Mouse (Mus musculus) hindbrain, postnatal 0 days (tissue): ENCODE measurements around the gene Ccl9. TPM values are rescaled to one million over a fixed set of nuclear protein-coding genes. Genes with fewer than 3 reads are reported as not detected.
A peak's percentile ranks its signal among the peaks of the same experiment; 100 is the strongest.

Experiments
- ATAC-seq: fragments of 200-750 bp; cut with Nextera tagmentation; 2 replicates; pipeline ENCODE4 v1.8.0; 2017; ENCODE audit warnings: mild to moderate bottlenecking, moderate TSS enrichment, moderate library complexity
- DNase-seq: peaks from one replicate; pipeline ENCODE4 v3.0.0-alpha.2; 2015; ENCODE audit warnings: low spot score
- H3K27ac ChIP-seq: fragments of 300-500 bp; sonication (generic); 2 replicates; pipeline ENCODE4 v1.5.1; 2014; ENCODE audit warnings: mild to moderate bottlenecking
- H3K27me3 ChIP-seq: fragments of 300-500 bp; sonication (generic); 2 replicates; pipeline ENCODE4 v1.6.1; 2014; ENCODE audit warnings: low read length, mixed read lengths; ENCODE audit not compliant: insufficient read depth
- H3K36me3 ChIP-seq: fragments of 300-500 bp; sonication (generic); 2 replicates; pipeline ENCODE4 v1.6.1; 2014; ENCODE audit warnings: low read length, mixed read lengths; ENCODE audit not compliant: insufficient read depth
- H3K4me1 ChIP-seq: fragments of 300-500 bp; sonication (generic); 2 replicates; pipeline ENCODE4 v1.6.1; 2014; ENCODE audit warnings: antibody characterized with exemption, low read length, mixed read lengths; ENCODE audit not compliant: insufficient read depth
- H3K4me2 ChIP-seq: fragments of 300-500 bp; sonication (generic); 2 replicates; pipeline ENCODE4 v1.6.1; 2014; ENCODE audit warnings: low read depth, mild to moderate bottlenecking, low read length, moderate library complexity, mixed read lengths
- H3K4me3 ChIP-seq: fragments of 300-500 bp; sonication (generic); 2 replicates; pipeline ENCODE4 v1.5.1; 2014; ENCODE audit warnings: low read length
- H3K9ac ChIP-seq: fragments of 300-500 bp; sonication (generic); replicated peaks from 2 replicates; pipeline ENCODE4 v1.6.1; 2014; ENCODE audit warnings: mild to moderate bottlenecking, low read length, moderate library complexity, mixed read lengths
- H3K9me3 ChIP-seq: fragments of 300-500 bp; sonication (generic); 2 replicates; pipeline ENCODE4 v1.6.1; 2016; ENCODE audit warnings: low read length, mixed read lengths
- CTCF ChIP-seq: IDR thresholded peaks from 2 replicates; pipeline ENCODE4 v1.5.1; 2016; ENCODE audit warnings: antibody characterized with exemption, control low read depth, low read depth
- WGBS: fragments of 180-500 bp; shearing (Covaris S2); extraction: QIAGEN DNeasy Blood & Tissue Kit; methylation state at CpG from one replicate; pipeline ENCODE4 v1.1.7; 2014; 5-methylcytosine and 5-hydroxymethylcytosine counted together
- polyA plus RNA-seq: library from polyadenylated mRNA; unstranded; fragments of >200 nt; fragmentation: Nextera tagmentation; extraction: Ambion mirVana; gene quantifications from 2 replicates; pipeline ENCODE4 v1.2.1, GENCODE M21; 2015
- total RNA-seq: library from RNA; depleted of rRNA; stranded (reverse); fragments of >200 nt; gene quantifications from 2 replicates; pipeline ENCODE4 v1.2.3, GENCODE M21; 2014; rRNA removed

Gene Ccl9
- total and polyA plus RNA-seq, 2 experiments from 2014 or later, result 1.9 TPM

- Histone ChIP-seq H3K4me3 (no peak overlapping the region), H3K36me3 (no peaks in the 10 kb centered on the region), H3K4me2 (no peak overlapping the region), H3K27me3 (no peaks in the 10 kb centered on the region), H3K9me3 (no peaks in the 10 kb centered on the region), H3K9ac (no peak overlapping the region), H3K27ac (no peak overlapping the region), H3K4me1 (no peaks in the 10 kb centered on the region)
- DNase-seq, result no peak
- TF ChIP-seq CTCF, result no peak
- WGBS, result 88% methylated on average over 1 of the region's 1 CpGs
- ATAC-seq, result no peak
Measured at GRCm38 (mm10) chr11:83533192-83533591, 45.2 kb downstream of the Ccl9 start.

- Histone ChIP-seq H3K9ac (no peak within 1 kb of the TSS), H3K27ac (no peak within 1 kb of the TSS), H3K9me3 (no peaks in the 10 kb centered on the region), H3K4me1 (no peaks in the 10 kb centered on the region), H3K27me3 (no peaks in the 10 kb centered on the region), H3K36me3 (no peaks in the 10 kb centered on the region), H3K4me2 (no peak within 1 kb of the TSS), H3K4me3 (no peak within 1 kb of the TSS)
- DNase-seq (no peak), ATAC-seq (no peak)
- TF ChIP-seq CTCF, result no peak
- 94% methylated on average over 5 of the region's 5 CpGs for WGBS
Measured at GRCm38 (mm10) chr11:83530360-83530759, 48.1 kb downstream of the Ccl9 start, which contains the start of gene Ccl5. TSS of gene Ccl5 (minus strand) at chr11:83530518.

- Histone ChIP-seq H3K9ac (no peak overlapping the region), H3K4me1 (no peaks in the 10 kb centered on the region), H3K4me2 (no peak overlapping the region), H3K36me3 (no peaks in the 10 kb centered on the region), H3K27ac (no peak overlapping the region), H3K9me3 (no peaks in the 10 kb centered on the region), H3K4me3 (no peak overlapping the region), H3K27me3 (no peaks in the 10 kb centered on the region)
- peak; percentile 4 for DNase-seq
- ATAC-seq, result no peak
- 49% methylated on average over 12 of the region's 12 CpGs for WGBS
- no peak for TF ChIP-seq CTCF
Measured at GRCm38 (mm10) chr11:83529024-83529423, 49.4 kb downstream of the Ccl9 start.

Other genes with a start within 250 kb of the Ccl9 start
- 122 and 128 TPM in 2 replicates for gene Rasl10b, start 169.5 kb downstream of the Ccl9 start, total RNA-seq
- 42.2 and 44.6 TPM in 2 replicates for gene Rasl10b, start 169.5 kb downstream of the Ccl9 start, polyA plus RNA-seq
- gene Gas2l2, start 149.2 kb downstream of the Ccl9 start, total RNA-seq, result 0.14 and 1.0 TPM in 2 replicates
- 0.69 and 1.4 TPM in 2 replicates for gene Gas2l2, start 149.2 kb downstream of the Ccl9 start, polyA plus RNA-seq
- gene 1700020L24Rik, start 141.0 kb downstream of the Ccl9 start, total RNA-seq, result 0.37 and 4.8 TPM in 2 replicates
- 0.65 and 1.4 TPM in 2 replicates for gene 1700020L24Rik, start 141.0 kb downstream of the Ccl9 start, polyA plus RNA-seq
- gene Mmp28, start 115.6 kb downstream of the Ccl9 start, total RNA-seq, result 8.7 and 9.1 TPM in 2 replicates
- 2.4 and 2.6 TPM in 2 replicates for gene Mmp28, start 115.6 kb downstream of the Ccl9 start, polyA plus RNA-seq
- gene Taf15, start 105.5 kb downstream of the Ccl9 start, total RNA-seq, result 14.4 and 22.3 TPM in 2 replicates
- 13.2 and 13.6 TPM in 2 replicates for gene Taf15, start 105.5 kb downstream of the Ccl9 start, polyA plus RNA-seq
- not detected in 2 replicates for gene Heatr9, start 56.5 kb downstream of the Ccl9 start, total RNA-seq
- not detected in 2 replicates for gene Heatr9, start 56.5 kb downstream of the Ccl9 start, polyA plus RNA-seq
- not detected in 2 replicates for gene Ccl5, start 48.1 kb downstream of the Ccl9 start, total RNA-seq
- 0.38 TPM in 1 of 2 replicates, not detected in the other for gene Ccl5, start 48.1 kb downstream of the Ccl9 start, polyA plus RNA-seq
- gene Ccl6, start 14.5 kb upstream of the Ccl9 start, total RNA-seq, result 0.40 TPM in 1 of 2 replicates, not detected in the other
- gene Ccl6, start 14.5 kb upstream of the Ccl9 start, polyA plus RNA-seq, result 3.3 and 3.7 TPM in 2 replicates
- gene Rpl9-ps1, start 67.0 kb upstream of the Ccl9 start, total RNA-seq, result not detected in 2 replicates
- gene Rpl9-ps1, start 67.0 kb upstream of the Ccl9 start, polyA plus RNA-seq, result not detected in 2 replicates
- gene Ccl3, start 70.7 kb upstream of the Ccl9 start, total RNA-seq, result 2.8 TPM in 1 of 2 replicates, not detected in the other
- gene Ccl3, start 70.7 kb upstream of the Ccl9 start, polyA plus RNA-seq, result 1.4 TPM in 2 replicates
- not detected in 2 replicates for gene Ccl4, start 83.9 kb upstream of the Ccl9 start, total RNA-seq
- 0.39 and 0.77 TPM in 2 replicates for gene Ccl4, start 83.9 kb upstream of the Ccl9 start, polyA plus RNA-seq
- not detected in 2 replicates for gene Wfdc17, start 125.4 kb upstream of the Ccl9 start, total RNA-seq
- gene Wfdc17, start 125.4 kb upstream of the Ccl9 start, polyA plus RNA-seq, result 1.00 and 1.1 TPM in 2 replicates
- 0.84 TPM in 1 of 2 replicates, not detected in the other for gene Wfdc18, start 130.4 kb upstream of the Ccl9 start, total RNA-seq
- not detected in 2 replicates for gene Wfdc18, start 130.4 kb upstream of the Ccl9 start, polyA plus RNA-seq
- gene Wfdc21, start 168.3 kb upstream of the Ccl9 start, total RNA-seq, result not detected in 2 replicates
- 0.78 TPM in 1 of 2 replicates, not detected in the other for gene Wfdc21, start 168.3 kb upstream of the Ccl9 start, polyA plus RNA-seq
- gene Heatr6, start 175.1 kb upstream of the Ccl9 start, total RNA-seq, result 24.6 and 28.5 TPM in 2 replicates
- 25.8 and 26.2 TPM in 2 replicates for gene Heatr6, start 175.1 kb upstream of the Ccl9 start, polyA plus RNA-seq